Mouse (Mus musculus): Measurements from ENCODE around the gene Slc47a2.

- TF ChIP-seq CTCF (IDR thresholded peaks at IDR 0.05; ENCODE audit: control insufficient read depth, insufficient read depth, low read length) (no peak), POLR2A (IDR thresholded peaks at IDR 0.05; ENCODE audit: borderline replicate concordance, control insufficient read depth, low read depth, low read length) (no peak)
Observed at GRCm38 (mm10) chr11:61268626-61269349, 73.9 kb downstream of the Slc47a2 start.
